Mouse (Mus musculus): ENCODE measurements around the gene Armh3. TPM values are rescaled to one million over a fixed set of nuclear protein-coding genes. Genes with fewer than 3 reads are reported as not detected.
A peak's percentile ranks its signal among the peaks of the same experiment; 100 is the strongest.

Armh3 gene
- total RNA-seq, 2 experiments from 2014 or later = 9.0 to 11.3 TPM

- no peak for ATAC-seq (replicated peaks; ENCODE audit: poor library complexity)
These were observed 37.7 kb upstream of the Armh3 start for GRCm38 (mm10) chr19:46035971-46036370.

- no peak for ATAC-seq (replicated peaks; ENCODE audit: poor library complexity)
These were observed 35.6 kb upstream of the Armh3 start for GRCm38 (mm10) chr19:46033911-46034310.

GRCm38 (mm10) chr19:46032731-46033510 lies 34.6 kb upstream of the Armh3 start:
- no peak for ATAC-seq (replicated peaks; ENCODE audit: poor library complexity)

- no peak for ATAC-seq (replicated peaks; ENCODE audit: poor library complexity)
These were observed 33.6 kb upstream of the Armh3 start for GRCm38 (mm10) chr19:46031689-46032432.

GRCm38 (mm10) chr19:46030196-46030983 lies 32.1 kb upstream of the Armh3 start:
- no peak for ATAC-seq (replicated peaks; ENCODE audit: poor library complexity)

GRCm38 (mm10) chr19:46029652-46030051 lies 31.4 kb upstream of the Armh3 start:
- no peak for ATAC-seq (replicated peaks; ENCODE audit: poor library complexity)

GRCm38 (mm10) chr19:46028747-46029320 lies 30.5 kb upstream of the Armh3 start:
- ATAC-seq (replicated peaks; ENCODE audit: poor library complexity) = peak; percentile 56; the same call in 1 of the 2 replicates

GRCm38 (mm10) chr19:46026567-46026966 lies 28.3 kb upstream of the Armh3 start:
- peak; percentile 54 for ATAC-seq (replicated peaks; ENCODE audit: poor library complexity)

GRCm38 (mm10) chr19:46024959-46025358 lies 26.7 kb upstream of the Armh3 start:
- no peak for ATAC-seq (replicated peaks; ENCODE audit: poor library complexity)

- no peak for ATAC-seq (replicated peaks; ENCODE audit: poor library complexity)
These were observed 17.7 kb upstream of the Armh3 start for GRCm38 (mm10) chr19:46016023-46016422.

GRCm38 (mm10) chr19:46014572-46015178 lies 16.4 kb upstream of the Armh3 start:
- peak; percentile 100 for ATAC-seq (replicated peaks; ENCODE audit: poor library complexity)

- no peak for ATAC-seq (replicated peaks; ENCODE audit: poor library complexity)
These were observed 7.4 kb upstream of the Armh3 start for GRCm38 (mm10) chr19:46005680-46006079.

- no peak for ATAC-seq (replicated peaks; ENCODE audit: poor library complexity)
These were observed 6.7 kb upstream of the Armh3 start for GRCm38 (mm10) chr19:46004814-46005466.

- peak; percentile 94 for ATAC-seq (replicated peaks; ENCODE audit: poor library complexity)
These were observed 5.3 kb upstream of the Armh3 start, which contains the start of gene Hps6 for GRCm38 (mm10) chr19:46003371-46004226. Hps6 (plus strand) TSS chr19:46003508.

- ATAC-seq (replicated peaks; ENCODE audit: poor library complexity) = no peak
These were observed 4.0 kb upstream of the Armh3 start for GRCm38 (mm10) chr19:46002279-46002678.

GRCm38 (mm10) chr19:45999378-45999777 lies 1.1 kb upstream of the Armh3 start:
- ATAC-seq (replicated peaks; ENCODE audit: poor library complexity) = no peak

GRCm38 (mm10) chr19:45998694-45999217 lies 468 bp upstream of the Armh3 start:
- ATAC-seq (replicated peaks; ENCODE audit: poor library complexity) = no peak

- ATAC-seq (replicated peaks; ENCODE audit: poor library complexity) = no peak
These were observed 923 bp downstream of the Armh3 start for GRCm38 (mm10) chr19:45997365-45997764.

Measured in megakaryocyte progenitor cell, adult 5-6 weeks (primary cell).